Mouse (Mus musculus) cortical plate, adult 2 months (tissue): ENCODE data around the gene Gm10135.

Experiments used
- CTCF ChIP-seq: fragments of 200-500 bp; IDR thresholded peaks from 2 replicates; pipeline ENCODE4 v1.5.1; 2011; ENCODE audit warnings: mild to moderate bottlenecking, control low read depth, low read length; ENCODE audit not compliant: insufficient read depth; ENCODE audit errors: extremely low read depth
- POLR2A ChIP-seq: fragments of 200-500 bp; IDR thresholded peaks from 2 replicates; pipeline ENCODE4 v1.6.1; 2011; ENCODE audit warnings: mild to moderate bottlenecking, low read length, control low read depth; ENCODE audit not compliant: insufficient read depth; ENCODE audit errors: extremely low read depth

- no peak for TF ChIP-seq CTCF
- no peak for TF ChIP-seq POLR2A
Observed at GRCm38 (mm10) chr5:72933026-72933675, 41.4 kb downstream of the Gm10135 start.
